Mouse (Mus musculus): Measurements from ENCODE around the gene Nip7.

DNA sequence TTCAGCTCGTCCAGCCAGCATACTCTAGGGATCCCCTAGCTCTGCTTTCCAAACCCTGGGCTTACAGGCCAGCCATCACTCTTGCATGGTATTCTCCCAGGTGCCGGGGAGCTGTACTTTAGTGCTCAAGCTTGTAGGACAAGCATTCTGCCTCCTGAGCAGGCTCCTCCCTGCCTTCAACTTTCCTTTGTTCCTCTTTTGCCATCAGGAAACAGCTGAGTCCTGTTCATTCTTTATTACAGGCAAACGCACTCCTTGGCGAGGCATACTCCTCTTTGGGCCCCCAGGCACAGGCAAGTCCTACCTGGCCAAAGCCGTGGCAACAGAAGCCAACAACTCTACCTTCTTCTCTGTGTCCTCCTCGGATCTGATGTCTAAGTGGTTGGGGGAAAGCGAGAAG, 16.0 kb upstream of the Nip7 start:
- TF ChIP-seq CTCF (IDR thresholded peaks at IDR 0.05) (no peak), EP300 (IDR thresholded peaks at IDR 0.05) (no peak)
